Mouse (Mus musculus) CD4-positive, CD25-positive, alpha-beta regulatory T cell, adult 2 months (primary cell): Measurements from ENCODE around the gene Srrm2.
A peak's percentile ranks its signal among the peaks of the same experiment; 100 is the strongest.

ENCODE experiments used
- DNase-seq: peaks from one replicate; pipeline ENCODE4 v3.0.0-alpha.2; 2012; ENCODE audit warnings: low read depth, low spot score

The Srrm2 gene

GRCm38 (mm10) chr17:23804426-23805085 lies 14.2 kb downstream of the Srrm2 start:
- DNase-seq, result peak; percentile 64

GRCm38 (mm10) chr17:23806867-23807266 lies 16.5 kb downstream of the Srrm2 start:
- DNase-seq, result peak; percentile 62

DNA sequence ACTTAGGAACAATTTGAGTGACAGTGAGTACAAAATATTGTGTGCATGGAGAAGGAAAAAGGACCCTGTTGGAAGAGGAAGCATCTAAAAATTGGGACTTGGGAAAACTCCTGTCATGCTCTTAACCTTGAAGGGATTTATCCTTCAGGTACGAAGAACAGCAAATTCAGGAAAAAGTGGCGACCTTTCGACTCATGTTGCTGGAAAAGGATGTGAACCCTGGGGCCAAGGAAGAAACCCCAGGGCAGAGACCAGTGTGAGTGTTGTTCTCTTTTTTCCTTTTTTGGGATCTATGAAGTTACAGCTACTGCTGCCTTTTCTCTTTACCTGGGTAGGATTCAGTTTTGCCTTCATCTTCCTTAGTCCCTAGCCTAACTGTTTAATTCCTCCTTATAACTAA lies 17.6 kb downstream of the Srrm2 start:
- no peak for DNase-seq

DNA sequence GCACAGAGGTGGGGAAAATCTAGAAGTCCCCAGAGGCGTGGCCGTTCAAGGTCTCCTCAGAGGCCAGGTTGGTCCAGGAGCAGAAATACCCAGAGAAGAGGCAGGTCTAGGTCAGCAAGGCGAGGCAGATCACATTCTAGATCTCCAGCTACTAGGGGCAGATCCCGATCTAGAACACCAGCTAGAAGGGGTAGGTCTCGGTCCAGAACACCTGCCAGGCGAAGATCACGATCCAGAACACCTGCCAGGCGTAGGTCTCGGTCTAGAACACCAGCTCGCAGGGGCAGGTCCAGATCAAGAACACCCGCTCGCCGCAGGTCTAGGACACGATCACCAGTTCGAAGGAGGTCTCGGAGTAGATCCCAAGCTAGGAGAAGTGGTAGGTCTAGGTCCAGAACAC lies 25.3 kb downstream of the Srrm2 start:
- no peak for DNase-seq

GRCm38 (mm10) chr17:23818579-23818978 lies 28.2 kb downstream of the Srrm2 start:
- DNase-seq, result no peak

- DNase-seq, result no peak
Measured at GRCm38 (mm10) chr17:23819235-23819634, 28.9 kb downstream of the Srrm2 start.

DNA sequence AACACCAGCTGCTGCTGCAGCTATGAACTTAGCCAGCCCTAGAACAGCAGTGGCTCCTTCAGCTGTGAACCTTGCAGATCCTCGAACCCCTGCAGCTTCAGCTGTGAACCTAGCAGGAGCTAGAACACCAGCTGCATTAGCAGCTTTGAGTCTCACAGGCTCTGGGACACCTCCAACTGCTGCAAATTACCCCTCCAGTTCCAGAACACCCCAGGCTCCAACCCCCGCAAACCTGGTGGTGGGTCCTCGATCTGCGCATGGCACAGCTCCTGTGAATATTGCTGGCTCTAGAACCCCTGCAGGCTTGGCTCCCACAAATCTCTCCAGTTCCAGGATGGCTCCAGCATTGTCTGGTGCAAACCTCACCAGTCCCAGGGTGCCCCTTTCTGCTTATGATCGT lies 30.4 kb downstream of the Srrm2 start:
- DNase-seq, result no peak

GRCm38 (mm10) chr17:23822094-23822493 lies 31.8 kb downstream of the Srrm2 start:
- no peak for DNase-seq

DNA sequence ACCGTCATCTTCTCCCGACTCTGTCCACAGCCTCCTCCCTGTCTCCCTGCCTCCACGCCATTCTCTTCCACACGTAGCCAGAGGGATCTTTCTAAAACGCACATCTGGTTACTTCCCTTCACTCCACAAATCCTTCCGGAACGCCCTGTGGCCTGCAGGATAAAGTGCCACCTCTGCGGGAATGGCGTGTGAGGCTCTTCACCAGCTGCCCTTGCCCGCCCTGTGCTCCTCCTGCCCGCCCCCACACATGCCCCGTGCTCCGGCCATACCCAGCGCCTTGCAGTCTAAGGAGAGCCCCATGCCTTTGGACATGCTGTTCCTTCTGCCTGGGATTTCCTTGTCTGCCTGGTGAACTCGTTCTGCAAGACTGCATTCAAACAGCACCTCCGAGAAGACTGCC lies 32.7 kb downstream of the Srrm2 start:
- DNase-seq, result no peak

DNA sequence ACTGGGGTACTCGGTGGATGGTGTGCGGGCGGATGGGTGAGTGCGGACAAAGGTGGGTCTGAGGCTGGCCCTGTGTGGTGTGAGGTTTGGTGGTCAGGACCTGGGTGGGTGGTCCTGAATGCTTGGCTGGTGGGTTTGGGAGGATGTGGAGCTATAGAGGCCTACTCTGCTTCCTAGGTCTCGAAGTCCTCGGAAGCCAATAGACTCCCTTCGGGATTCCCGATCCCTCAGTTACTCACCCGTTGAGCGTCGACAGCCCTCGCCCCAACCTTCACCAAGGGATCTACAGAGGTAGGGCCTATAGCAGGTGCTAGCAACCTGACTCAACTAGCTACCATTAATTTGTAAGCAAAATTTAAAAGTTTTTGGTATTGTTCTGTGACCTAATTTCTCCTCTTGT lies 33.3 kb downstream of the Srrm2 start:
- DNase-seq, result no peak

DNA sequence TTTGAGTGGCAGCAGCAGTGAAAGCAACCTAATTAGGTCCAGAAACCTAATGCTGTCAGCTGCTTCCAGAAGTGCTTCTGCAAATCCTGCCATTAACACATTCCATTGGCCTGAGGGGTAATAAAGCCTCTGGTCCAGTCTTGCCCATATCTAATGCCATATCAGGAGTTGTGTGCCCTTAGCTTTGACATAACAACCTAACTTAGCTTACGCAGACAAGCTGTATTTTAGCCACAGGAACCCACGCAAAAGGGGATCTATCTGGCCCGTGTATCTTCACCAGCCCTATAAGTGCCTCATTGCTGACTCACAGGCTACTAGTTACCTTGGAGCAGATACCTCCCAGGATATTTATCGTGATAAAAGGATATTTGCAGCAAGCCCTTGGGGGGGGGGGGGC lies 35.3 kb downstream of the Srrm2 start:
- no peak for DNase-seq

- DNase-seq, result peak; percentile 78
Measured at GRCm38 (mm10) chr17:23828271-23829001, 38.1 kb downstream of the Srrm2 start.

DNA sequence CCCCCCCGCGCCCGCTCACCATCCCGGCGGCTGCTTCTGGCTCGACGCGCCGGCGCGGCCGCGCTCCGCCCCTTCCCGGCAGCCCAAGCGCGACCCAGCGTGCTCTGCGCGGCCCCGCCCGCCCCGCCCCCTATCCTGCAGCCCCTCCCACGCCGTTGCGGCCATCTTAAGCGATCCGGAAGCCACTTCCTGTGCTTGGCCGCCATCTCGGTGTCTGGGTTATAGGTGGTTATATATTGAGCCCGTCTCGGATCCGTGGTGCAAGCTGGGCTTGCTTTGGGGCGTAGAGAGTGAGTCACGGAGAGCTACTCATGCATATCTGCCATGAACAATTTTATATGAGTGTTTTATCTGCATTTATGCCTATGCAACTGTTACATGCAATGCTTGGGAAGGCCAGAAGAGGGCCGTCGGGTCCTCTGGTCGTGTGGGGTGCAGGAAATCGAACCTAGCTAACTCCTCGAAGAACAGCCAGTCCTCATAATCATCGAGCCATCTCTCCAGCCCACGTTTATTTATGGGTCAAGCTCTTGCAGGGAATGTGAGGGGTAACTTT lies 38.8 kb downstream of the Srrm2 start, which contains the start of gene Elob:
Elob (minus strand) TSS at position 73 of the 556 bp plus-strand sequence.
- DNase-seq, result peak; percentile 95

- DNase-seq, result no peak
Measured at GRCm38 (mm10) chr17:23831201-23831600, 40.9 kb downstream of the Srrm2 start.

DNA sequence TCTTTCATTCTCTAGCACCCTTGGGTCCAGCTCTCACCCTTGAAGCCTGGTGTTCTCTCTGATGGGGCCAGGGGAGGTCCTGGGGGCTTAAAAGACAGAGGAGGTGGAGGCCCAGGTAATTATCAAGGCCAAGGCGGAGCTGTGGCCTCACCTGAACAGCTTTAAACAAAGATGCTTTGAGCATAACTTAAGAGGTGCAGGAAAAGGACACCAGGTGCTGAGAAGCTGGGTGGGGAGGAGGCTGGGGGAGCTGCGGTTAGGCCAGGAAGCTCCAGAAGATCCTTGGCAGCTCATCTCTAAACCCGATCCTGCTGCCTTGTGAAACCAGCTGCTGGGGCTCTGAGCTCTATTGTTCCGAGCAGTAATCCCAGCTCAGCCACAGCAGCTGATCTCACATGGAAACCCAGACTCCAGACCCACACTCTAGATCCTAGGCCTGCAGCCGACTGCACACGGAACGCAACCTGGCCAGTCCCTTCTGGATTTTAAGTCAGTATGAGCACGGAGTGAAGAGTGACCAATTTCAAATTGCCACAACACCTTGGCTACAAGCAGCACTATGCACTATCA lies 45.8 kb downstream of the Srrm2 start, which contains the start of gene Prss33:
Prss33 (minus strand) TSS at position 51 of the 570 bp plus-strand sequence.
- no peak for DNase-seq

- DNase-seq, result peak; percentile 87
Measured at GRCm38 (mm10) chr17:23841145-23841544, 50.8 kb downstream of the Srrm2 start.

DNA sequence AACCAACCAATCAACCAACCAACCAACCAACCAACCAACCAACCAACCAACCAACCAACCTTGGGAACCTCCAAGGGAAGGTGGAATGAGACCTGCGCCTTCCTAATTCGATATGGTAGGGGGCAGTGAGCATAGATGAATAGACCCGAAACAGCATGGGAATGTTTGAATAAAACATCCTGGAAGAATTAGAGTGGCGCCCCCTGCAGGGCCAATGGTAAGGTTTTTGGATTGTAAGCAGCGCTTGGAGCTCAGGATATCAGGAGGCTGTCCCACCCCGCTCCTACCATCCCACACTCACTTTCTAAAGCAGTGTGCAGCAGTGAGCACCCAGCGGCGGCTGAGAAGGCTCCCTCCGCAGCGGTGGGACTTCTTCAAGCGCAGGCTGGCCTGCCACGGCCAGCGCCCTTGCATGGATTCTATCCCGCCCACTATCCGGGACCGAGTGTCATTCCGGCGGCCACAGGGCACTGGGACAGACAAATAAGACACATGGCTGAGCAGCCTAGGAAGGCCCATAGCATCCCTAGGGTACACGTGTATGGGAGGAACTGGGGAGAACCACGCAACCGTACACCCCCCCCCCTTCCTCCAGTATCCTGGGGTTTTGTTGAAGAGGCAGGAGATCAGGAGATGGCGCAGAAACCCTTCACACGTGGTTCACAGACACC lies 52.9 kb downstream of the Srrm2 start:
- peak; percentile 58 for DNase-seq

DNA sequence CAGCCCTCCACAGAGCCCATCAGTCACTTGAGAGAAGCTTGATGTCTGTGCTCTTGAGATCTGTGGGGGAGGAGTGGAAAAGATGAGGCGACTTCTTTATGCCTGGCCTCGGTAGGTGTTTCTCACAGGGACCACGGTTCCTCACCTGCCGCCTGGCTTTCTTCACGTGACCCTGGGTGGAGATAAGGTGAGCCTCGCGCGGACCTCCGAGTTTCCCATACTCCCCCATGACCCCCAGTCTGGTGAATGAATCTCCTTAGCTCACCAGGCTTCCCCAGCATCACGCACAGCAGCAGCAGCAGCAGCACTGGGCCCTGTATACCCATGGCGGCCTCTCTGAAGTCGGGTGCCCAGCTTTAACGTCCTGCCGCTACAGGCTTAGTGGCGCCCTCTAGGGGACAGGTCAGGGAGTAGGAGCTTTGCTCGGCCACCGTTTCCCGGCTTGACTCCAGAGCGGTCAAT lies 53.5 kb downstream of the Srrm2 start, which contains the start of the genes Prss32 and Prss41:
Prss32 (plus strand) TSS at position 44 of the 462 bp plus-strand sequence.
Prss41 (minus strand) TSS at position 361 of the 462 bp plus-strand sequence.
- DNase-seq, result peak; percentile 86

- peak; percentile 35 for DNase-seq
Measured at GRCm38 (mm10) chr17:23850028-23850427, 59.7 kb downstream of the Srrm2 start.

DNA sequence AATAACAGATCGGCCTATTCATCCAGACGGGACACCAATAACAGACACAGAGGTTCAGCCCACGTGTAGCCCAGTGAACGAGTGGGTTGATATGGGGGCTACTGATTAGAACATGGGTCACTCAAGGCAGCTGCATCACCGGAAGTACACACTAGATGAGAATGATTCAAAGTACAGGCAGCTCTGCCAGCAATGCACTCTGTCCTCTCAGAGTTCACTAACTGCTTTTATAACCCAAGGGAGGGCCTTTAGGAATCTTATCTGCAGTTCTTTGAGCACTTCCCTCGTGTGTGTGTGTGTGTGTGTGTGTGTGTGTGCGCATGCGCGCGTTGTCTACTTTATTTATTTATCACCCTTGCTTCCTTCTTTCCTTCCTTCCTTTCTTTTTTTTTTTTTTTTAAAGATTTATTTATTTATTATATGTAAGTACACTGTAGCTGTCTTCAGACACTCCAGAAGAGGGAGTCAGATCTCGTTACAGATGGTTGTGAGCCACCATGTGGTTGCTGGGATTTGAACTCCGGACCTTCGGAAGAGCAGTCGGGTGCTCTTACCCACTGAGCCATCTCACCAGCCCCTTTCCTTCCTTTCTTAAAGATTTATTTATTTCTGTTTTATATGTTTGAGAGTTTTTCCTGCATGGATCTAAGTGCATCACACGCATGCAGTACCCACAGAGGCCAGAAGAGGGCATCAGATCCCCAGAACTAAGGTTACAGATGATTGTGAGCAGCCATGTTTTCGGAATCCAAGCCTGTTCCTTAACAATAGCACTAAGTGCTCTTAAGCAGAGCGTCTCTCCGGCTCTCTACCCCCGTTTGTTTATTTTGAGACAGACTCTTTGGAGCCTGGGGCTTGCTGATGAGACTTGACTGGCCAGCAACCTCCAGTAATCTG lies 60.8 kb downstream of the Srrm2 start:
- peak; percentile 81 for DNase-seq
